Mouse (Mus musculus) cerebellum, postnatal 4 days (tissue): ENCODE data around the gene Hnrnpf.
A peak's percentile ranks its signal among the peaks of the same experiment; 100 is the strongest.
"Not testable (repeated sequence)": the region's sequence is repeated elsewhere in the genome, so short reads cannot be mapped to it uniquely, and the experiment has no call there.

Experiments
- DNase-seq, 2 experiments: peaks; one replicate each; pipeline ENCODE4 v3.0.0; 2022; ENCODE audit warnings: low spot score in 2 of 2, mixed read lengths in 1 of 2

Gene Hnrnpf

DNA sequence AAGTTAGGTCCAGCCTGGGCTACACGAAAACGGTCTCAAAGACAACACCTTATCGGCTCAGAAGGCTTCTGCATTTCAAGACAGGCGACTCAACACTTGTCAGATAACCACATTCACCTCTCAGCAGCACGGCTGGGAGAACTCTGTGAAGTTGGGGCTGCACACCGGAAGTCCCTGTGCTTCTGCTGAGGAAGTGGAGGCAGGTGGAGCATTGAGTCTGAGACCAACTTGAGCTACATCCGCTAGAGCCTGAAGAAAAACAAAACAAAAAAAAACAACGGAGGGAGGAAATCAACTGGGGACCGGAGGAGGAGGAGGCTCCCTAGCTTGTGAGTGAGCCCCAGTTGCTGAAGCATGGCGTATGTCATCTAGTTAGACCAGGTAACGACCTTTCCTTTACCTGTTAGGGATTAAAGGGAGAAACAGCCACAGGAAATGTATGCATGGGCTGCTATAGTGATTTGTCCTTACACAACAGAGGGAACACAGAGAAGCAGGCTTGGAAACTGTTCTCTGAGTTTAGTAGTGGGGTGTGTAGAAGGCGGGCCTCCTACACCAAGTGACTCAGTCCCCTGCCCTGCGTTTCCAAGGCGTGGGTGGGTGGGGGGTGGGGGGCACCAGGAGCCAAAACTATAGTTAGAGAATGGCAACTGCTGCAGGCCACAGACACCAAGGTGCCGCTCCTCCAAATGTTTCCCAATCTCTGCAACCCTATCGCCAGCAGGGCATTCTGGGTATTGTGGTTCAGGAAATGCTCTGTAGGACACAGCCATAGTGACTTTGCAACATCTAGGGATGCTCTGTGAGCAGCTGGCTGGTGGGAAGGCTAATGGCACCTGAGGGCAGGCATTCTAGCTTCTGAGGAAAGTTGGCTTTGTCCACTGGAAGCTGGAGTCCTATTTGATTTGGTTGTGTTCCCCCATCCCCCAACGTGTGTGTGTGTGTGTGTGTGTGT lies at the start of gene Hnrnpf:
Hnrnpf (plus strand) TSS at position 199 of the 955 bp plus-strand sequence.
- no peak for DNase-seq

GRCm38 (mm10) chr6:117851747-117852146 lies 48.4 kb upstream of the Hnrnpf start:
- DNase-seq: no peak

- DNase-seq: no peak
These were observed 42.1 kb upstream of the Hnrnpf start for GRCm38 (mm10) chr6:117857990-117858389.

DNA sequence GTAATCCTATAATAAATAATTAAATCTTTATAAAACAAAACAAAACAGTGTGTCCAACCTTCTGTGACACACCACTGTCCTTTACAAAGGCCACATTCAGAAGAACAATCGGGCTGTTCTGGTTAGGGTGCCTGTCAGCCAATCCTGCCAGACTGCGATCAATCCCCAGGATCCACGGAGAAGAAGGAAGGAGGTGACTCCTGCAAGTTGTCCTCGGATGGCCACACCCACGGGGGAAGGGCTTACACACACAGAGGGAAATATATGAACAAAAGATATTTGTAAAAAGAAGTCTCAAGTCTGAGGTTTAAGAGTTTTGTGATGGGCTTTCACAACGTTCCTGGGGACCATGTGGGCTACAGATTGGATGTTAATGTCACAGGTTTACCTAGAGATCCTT lies 38.3 kb upstream of the Hnrnpf start, which contains the start of gene Zfp239:
Zfp239 (plus strand) TSS at position 253 of the 400 bp plus-strand sequence.
- no peak for DNase-seq

DNA sequence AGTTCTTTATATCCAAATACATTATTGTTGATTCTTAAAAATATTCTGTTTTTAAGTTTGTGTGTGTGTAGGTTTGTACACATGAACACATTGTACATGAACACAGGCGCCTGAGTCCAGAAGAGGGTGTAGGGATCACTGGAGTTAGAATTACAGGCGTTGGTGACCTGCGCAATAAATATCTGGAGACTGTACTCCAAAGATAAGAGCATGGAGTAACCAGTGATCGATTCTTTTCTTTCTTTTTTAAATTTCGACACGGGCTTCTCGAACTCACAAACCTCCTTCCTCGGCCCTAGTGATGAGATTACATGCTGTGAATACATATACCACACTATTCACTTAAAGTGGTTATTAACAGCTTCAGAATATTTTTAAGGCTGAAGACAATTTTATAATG lies 37.7 kb upstream of the Hnrnpf start:
- DNase-seq: no peak

DNA sequence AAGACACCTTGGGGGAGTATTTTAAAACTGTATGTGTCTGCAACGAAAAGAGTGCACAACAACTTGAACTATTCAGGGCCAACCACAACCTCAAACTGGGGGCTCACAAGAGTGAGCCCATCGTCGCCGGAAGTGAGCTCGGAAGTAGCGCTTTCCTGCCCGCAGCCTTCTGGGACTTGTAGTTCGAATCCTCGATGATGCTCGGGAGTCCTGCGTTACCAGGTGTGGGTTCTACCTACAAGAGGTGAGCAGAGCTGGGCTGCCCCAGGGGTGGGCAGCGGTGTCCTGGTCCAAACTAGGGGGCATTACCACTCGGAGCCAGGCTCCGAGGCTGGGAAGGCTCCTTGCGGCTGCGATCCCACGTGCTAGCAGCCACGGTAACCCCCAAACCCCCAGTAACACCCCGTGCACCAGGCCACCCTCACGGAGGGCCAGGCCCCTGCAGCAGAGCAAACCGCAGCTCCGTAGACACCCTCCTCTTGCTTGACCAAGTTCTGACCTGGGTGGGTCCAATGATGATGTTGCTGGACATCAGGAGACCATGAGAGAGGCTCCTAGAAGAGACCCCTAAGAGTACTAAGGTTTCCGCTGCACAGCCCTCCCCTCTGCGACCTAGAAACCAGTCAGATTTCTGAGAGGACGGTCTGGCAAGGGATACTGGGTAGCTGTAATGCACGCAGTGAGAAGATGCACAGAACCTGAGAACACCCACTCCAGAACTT lies 37.1 kb upstream of the Hnrnpf start:
- peak in 1 of 2 experiments; percentile 56 for DNase-seq

DNA sequence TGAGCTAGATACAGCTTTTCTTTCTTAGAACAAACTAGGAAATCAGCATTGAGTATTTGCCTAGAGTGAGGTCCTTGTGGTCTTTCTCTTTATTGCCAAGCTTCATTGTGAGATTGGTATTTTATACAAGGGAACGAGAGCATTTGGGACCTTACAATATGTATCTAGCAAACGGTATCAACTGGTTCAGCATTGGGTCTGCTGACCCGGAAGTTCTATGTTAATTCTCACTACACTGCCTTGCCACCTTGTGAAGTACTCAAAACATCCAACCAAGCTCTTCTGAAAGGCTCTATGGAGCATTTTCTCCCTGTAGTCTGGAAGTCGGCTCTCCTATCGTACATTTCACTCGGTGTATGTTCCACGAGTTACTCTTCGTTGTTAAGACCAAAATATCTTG lies 36.4 kb upstream of the Hnrnpf start:
- no peak for DNase-seq

- no peak for DNase-seq
These were observed 31.9 kb upstream of the Hnrnpf start for GRCm38 (mm10) chr6:117868187-117868586.

DNA sequence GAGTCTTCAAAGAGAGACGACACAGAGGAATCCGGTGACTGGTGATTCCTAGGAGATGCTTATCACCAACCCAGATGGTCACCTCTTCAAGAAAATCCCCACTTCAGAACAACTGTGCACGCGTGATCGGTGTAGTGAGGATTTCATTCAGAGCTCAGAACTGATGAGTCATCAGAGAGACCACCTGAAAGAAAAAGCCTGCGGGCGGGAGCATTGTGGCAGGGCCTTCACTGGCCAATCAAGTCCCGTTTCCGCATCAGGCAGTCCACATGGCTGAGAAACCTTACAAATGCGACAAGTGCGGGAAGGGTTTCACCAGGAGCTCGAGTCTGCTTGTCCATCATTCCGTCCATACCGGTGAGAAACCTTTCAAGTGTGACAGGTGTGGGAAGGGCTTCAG lies 29.1 kb upstream of the Hnrnpf start:
- DNase-seq: no peak

- not testable (repeated sequence) for DNase-seq
These were observed 26.7 kb upstream of the Hnrnpf start for GRCm38 (mm10) chr6:117873450-117873849.

DNA sequence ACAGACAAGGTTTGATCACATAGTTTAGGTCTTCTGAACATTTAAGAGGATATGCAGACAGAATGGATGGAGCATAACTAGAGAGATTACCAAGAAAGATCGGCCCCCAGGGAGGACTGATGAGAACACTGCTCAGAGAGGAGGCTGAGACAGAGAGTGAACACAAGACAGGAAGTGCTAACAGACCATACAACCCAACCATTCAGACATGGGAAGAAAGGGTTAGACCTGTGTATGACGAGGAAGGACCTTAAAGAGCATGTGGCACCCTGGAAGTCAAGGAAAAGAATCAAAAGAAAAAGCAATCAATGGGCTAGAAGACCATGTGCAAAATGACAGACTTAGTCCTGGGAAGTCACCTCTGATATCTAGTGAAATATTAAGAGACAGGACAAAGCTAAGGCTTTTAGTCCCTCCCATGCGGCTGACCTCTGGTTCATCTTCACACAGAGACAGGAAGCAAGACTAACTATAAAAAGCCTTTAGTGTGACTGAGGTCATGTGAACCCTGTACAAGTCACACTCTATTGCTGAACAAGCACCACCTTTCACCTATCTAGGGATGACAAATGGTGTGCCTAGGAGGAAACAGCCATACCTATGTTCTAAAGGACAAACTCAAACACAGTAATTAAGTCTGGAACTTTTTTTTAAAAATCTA lies 25.4 kb upstream of the Hnrnpf start:
- DNase-seq: no peak

DNA sequence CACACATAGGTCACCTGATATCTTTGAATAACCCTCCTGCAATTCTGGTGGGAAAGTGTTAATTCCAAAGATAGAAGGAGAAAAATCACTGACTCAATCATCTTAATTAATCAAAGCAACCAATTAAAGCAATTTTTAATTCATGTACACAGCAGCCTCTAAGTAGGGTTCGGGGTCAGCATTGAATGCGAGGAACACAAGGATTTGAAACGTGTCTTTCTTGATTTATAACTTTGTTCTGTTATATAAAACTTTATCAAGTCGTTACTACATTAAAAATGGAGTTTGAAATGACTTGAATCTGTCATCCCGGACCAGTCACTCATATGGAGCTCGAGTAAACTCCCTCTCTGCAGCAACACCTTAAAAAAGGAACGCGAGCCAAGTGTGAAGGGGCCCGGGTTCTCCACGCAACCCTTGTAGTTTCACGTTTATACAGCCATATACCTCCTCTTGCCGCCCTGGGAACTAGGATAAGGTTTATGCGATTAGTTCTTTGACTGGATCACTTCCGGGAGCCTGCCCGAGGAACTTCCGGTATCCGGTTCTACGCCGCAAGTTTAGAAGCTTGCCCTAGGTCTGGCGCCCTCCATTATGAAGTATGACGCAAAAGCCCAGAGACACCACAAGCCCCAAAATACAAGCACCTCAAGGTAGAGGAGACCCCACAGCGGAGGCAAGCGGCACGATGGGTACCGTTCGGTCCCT lies 21.3 kb upstream of the Hnrnpf start:
- DNase-seq: no peak

DNA sequence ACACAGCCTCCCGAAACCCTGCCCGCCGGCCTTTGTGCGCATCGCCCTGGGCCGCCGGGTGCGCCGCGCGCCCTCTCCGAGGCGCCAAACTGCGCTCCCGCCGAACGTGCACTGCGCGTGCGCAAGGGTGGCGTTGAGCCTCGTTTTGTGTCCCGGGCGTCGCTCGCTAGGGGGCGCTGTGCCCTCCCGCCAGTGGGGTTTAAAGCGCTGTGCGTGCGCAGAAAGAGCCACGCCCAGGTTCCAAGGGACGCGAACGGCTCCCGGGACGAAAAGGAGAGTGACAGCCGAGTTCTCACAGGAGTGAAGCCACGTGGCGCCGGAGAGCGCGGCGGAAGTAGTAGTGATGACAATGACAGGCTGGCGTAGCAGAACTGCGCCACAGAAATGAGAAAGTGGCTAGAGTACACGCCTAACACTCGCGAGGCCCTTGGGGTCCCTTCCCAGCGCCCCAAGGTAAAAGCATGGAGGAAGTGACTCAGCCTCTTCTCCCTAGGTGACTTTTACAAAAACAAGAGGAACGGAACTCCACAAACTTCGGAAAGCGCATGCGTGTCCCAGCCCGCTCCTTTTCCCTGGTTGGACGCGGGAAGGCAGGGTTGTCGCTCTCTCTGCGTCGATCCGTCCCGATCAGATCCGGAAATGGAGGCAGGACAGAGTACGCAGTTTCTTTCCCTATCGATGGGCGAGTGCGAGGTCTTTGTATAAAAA lies 20.6 kb upstream of the Hnrnpf start:
- peak; percentile 99 to 100 for DNase-seq

GRCm38 (mm10) chr6:117880394-117880838 lies 19.7 kb upstream of the Hnrnpf start:
- DNase-seq: no peak

DNA sequence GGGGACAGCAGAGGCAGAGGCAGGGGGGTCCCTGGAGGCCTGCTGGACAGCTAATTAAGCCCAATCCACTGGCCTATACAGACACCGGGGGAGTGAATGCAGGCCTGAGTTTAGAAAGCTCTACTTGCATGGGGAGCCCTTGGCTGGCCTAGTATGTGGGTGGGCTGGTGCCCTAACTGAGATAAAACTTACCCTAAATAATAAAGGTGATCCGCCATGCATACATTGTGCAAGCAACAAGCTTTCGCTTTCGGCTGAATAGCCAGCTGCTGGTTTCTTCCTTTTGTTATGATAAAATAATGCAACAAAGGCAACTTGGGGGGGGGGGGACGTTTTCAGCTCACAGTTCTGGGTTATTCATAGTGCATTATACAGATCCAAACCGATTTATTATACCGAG lies 18.9 kb upstream of the Hnrnpf start:
- no peak for DNase-seq

DNA sequence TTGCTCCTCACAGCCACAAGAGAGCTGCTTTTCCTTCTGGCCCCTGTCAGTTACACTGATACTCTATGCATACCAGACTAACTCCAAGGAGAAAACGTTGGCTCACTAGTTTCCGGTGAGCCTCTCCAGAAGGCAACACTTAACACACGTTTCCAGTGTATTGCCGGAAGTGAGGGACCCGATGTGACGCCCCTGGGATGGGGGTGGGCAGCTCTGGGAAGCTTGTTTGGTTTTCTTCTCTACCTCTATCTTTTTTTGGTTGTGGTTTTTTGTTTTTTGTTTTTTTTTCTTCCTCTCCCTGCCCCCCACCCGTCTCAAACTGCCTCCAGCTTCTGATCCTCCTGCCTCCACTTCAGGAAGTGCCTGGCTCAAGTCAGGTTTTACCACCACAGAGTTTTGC lies 18.1 kb upstream of the Hnrnpf start:
- no peak for DNase-seq

DNA sequence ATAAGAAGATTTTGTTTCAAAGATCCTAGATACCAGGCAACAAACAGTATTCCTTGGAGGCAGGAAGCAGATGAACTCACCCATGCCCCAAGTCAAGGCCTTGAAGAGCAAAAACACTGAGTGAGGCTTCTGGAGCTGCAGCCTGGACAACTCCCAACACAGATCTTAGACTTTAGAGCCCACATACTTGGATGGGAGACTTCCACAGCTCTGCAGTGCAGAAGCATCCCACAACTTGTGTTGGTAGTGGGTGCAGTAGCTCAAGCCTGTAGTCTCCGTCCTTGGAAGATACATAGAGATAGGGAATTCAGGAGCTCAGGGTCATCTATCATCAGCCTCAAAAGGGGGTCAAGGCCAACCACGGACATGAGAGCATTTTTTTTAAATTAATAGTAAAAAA lies 14.2 kb upstream of the Hnrnpf start:
- DNase-seq: no peak

- no peak for DNase-seq
These were observed 12.1 kb upstream of the Hnrnpf start for GRCm38 (mm10) chr6:117888032-117888431.

GRCm38 (mm10) chr6:117888642-117889096 lies 11.5 kb upstream of the Hnrnpf start:
- DNase-seq: no peak

DNA sequence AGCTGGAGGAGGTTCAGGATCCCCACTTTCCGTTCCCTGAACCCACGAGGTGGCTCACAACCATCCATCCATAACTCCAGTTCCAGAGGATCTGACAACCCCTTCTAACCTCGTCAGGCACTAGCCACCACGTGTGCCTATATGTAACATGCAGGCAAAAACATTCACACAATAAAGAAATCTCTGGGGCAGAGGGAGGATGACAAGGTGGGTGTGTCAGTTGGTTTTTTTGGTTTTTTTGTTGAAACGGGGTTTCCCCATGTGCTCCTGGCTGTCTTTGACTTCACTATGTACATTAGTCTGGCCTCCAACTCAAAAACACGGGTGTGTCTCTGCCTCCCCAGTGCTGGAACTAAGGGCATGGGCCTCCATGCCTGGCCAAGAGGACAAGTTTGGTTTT lies 9.9 kb upstream of the Hnrnpf start:
- no peak for DNase-seq
